Mouse (Mus musculus) urinary bladder, postnatal 36 days (tissue): ENCODE measurements at regions not wholly inside any gene's neighbourhood (a gene's known extent, or its start where the extent isn't known, plus 50 kb on each side); places are given as distances from the start of the nearest gene placed in this dataset.

Experiments used
- DNase-seq, 2 experiments: peaks; one replicate each; pipeline ENCODE4 v3.0.0; 2022; ENCODE audit warnings: low spot score in 2 of 2, mixed read lengths in 1 of 2

DNA sequence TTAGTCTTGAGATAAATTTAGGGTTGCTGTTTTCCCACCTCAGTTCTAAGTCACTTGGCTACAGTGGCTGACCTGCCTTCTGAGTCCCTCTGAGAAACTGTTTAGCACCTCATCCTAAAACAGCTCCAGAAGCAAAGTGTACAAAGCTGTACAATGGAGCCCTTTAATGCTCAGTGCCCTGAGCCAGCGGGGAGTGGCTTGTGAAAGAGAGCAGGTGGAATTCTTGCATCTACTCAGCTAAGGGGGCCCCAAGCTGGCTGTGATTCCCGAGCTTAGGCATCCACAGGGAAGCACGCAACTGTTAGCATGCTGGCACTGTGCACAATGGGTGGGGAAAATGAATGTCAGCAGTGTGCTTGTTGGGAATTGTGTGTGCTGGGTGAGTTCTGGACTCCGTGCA, 63.2 kb upstream of the Kcnj15 start:
- DNase-seq, result no peak

DNA sequence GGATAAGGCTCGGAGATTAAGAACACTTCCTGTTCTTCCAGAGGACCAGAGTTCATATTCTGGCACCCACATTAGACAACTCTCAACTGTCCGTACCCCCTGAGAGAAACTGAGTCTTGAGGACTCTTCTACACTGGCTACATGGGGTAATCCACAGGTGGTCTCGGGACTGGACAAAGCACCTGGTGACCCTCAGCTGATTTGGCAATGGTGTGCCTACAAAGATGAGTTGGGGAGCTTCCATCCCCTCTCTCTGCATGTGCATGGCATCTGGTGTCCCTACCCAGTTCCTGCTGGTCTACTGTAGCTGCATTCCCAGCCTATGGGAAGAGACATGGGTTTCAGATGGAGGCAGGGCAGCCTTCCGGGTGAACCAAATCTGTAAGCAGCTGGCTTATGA, 61.2 kb upstream of the Kcnj15 start:
- DNase-seq, result no peak

DNA sequence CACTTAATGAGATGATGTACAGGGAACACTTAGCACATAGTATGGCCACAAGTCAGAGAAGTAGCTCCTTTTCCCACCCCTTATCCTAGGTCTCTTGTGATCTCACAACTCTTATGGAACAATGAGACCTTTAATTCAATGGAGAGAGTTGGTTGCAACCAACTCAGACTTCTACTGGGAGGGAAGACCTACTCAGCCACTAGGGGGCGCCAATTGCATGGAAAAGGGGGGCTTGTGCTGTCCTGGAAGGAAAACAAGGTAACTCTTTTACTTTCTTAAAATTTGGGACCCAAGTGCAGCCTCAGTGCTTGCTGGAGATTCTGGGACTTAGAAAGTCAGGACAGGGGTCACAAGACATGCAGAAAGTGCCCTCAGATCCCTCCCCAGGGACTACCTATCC, 60.7 kb upstream of the Kcnj15 start:
- peak; percentile 38 to 62 for DNase-seq

DNA sequence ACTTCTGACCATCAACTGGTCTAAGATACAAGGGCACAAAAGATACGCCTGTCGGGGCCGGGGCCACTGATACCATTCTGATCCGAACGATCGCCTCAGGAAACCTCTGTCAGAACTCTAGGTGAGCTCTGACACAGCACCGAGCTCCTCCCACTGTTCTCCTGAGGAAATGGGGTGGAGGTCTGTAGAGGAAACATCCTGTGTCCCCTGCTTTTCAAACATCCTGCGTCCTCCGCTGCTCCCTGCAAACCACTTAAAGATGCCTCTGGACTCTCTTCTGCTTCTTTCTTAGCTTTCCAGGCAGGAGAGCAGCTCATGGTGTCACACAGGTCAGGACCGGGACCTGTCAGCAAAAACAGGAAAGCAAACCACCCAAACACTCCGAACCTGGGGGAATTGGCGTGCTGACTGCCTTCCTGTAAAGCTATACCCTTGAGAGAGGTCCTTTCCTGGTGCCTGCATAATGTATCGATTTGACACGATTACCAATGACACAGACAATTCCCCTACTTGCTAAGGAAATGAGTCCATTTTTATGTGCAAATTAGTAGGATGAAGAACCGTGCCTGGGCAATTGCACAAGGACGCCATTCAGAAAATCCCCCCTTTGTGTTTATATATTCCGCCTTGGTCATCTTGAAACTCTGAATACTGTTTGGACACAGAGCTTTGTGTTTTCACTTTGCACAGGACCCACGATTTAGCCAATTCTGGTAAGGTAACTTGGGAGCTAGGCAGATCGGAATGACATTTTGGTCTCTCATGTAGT, 58.4 kb upstream of the Kcnj15 start:
- DNase-seq, result no peak

DNA sequence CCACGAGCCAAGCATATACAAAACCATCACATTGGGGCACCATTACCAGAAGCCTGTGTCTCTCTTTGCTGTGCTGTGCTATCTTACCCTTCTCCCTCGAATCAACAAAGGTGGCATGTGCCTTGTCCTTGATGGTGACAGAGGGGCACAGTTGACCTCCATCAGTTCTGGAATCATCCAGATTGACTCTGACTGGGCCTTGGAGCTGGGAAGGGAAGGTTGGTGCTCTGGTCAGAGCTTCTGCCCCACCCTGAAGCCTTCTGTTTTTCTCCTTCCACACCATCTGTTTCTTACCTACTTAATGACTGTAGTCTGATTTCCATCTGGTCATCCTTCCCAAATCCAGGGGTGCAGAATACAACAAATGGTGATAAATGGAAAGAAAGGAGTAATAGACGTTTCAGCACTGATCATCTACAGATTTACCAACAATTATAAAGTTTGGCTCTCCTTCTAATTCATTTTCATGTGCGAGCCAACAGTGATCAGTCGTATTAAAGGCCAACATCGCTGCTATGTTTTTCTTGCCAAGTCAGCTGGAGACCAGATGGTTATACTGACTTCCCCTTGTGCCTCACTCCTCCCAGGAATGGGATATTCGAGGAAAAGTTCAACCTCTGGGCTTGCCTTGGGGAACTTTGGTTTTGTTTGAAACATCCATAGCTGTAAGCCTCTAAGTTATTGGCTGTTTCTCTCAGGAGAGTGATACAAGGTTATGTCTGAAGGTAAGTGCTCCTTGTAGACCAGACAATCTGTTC, 55.1 kb upstream of the Kcnj15 start:
- no peak for DNase-seq

DNA sequence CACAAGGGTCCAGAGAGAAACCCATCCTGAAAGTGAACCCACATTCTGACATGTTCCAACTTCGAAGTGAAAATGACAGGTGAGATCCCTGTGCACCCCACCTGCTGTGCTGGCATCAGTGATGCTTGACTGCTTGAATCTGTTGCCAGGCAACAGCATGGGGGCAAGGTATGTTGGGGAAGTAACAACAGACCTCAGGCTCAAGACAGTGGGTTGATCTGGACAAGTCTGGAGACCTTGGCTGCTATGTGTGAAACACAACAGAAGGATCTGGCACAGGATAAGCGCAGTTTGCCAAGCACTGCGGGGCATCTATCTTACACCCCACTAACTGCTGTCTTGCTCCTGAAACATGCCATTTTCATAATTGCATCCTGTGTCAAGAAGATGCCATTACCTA, 54.3 kb upstream of the Kcnj15 start:
- DNase-seq, result no peak

DNA sequence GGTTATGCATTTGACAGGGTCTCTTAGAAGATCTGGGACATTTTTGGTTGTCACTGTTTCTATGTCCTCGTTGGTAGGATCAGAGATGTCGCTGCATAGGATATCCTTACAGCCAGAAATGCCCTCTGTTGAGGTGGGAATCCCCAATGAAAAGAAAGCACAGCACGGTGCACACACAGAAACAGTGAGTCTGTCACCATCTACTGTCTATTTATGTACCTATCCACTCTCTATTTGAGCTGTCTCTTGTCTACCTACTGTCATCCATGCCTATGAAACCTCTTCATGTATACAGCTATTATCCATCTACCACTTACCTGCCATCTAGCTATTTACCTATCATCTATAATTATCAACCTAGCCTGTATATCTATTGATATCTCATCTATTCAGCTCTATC, 53.6 kb upstream of the Kcnj15 start:
- DNase-seq, result no peak

DNA sequence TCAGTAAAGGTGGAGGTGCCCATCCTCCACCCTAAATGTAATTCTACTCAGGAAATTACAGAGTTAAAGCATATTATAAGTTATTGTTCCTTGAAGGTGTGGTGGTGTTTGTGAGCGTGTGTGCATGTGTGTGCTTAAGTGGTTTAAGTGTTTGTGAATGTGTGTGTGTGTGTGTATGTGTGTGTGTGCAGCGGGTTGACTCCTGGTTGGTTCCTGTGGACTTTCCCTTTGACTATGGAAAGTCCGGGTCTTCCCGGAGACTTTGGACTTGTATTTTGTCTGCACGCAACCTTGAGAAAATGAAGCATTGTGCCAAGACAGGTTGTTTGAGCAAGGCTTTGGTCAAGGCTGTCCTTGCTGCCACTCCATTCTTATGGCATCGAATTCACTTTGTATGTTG, 52.9 kb upstream of the Kcnj15 start:
- DNase-seq, result no peak

DNA sequence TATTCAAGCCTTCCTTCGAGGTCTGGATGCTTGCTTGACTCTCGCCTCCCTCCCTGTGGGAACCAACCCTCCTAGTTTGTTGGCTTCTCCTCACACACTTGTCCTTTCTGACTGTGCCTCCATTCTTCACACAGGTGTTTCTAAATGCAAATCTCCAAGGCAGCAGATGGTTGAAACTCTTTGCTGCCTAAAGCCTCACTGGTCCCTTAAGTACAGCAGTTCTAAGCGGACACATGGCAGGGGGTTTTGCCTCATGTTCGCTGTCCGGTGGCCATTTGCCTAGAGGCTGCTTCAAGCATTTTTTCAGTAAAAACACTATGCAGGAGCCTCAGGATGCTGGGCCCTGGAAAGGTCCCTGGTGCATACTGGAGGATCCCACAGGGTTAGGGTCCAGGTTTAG, 50.9 kb upstream of the Kcnj15 start:
- DNase-seq, result no peak

DNA sequence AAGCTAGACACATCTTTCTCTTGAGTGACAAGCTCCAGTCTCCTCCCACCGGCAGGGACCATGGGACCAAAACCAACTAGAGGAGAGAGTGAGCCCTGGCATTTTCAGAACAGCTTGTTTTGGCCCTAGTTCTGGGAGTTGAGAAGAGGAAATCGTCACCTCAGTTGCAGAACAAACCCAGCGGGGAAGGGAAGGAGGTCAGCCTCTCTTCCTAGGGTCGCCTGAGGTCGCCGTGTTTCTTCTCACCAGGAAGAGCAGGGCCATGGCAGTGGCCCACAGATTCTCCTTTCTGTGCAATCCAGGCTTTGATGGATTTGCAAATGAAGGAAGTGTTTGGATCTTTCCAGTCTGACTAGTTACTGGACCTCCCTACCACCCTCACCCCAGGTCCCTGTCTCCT, 49.8 kb upstream of the Kcnj15 start:
- DNase-seq, result no peak
